Mouse (Mus musculus) G1E (cell line): ENCODE data around the gene Ttc26.

Experiments used
- CTCF ChIP-seq: IDR thresholded peaks from 2 replicates; pipeline ENCODE4 v1.5.1; 2012; ENCODE audit warnings: low read depth, low read length, inconsistent platforms, mixed read lengths
- GATA1 ChIP-seq: IDR thresholded peaks from 2 replicates; pipeline ENCODE4 v1.6.1; 2012; ENCODE audit warnings: borderline replicate concordance, low read length, inconsistent platforms, mixed read lengths
- GATA2 ChIP-seq: IDR thresholded peaks from 2 replicates; pipeline ENCODE4 v1.6.1; 2012; ENCODE audit warnings: low read depth, low read length, inconsistent platforms, borderline replicate concordance

DNA sequence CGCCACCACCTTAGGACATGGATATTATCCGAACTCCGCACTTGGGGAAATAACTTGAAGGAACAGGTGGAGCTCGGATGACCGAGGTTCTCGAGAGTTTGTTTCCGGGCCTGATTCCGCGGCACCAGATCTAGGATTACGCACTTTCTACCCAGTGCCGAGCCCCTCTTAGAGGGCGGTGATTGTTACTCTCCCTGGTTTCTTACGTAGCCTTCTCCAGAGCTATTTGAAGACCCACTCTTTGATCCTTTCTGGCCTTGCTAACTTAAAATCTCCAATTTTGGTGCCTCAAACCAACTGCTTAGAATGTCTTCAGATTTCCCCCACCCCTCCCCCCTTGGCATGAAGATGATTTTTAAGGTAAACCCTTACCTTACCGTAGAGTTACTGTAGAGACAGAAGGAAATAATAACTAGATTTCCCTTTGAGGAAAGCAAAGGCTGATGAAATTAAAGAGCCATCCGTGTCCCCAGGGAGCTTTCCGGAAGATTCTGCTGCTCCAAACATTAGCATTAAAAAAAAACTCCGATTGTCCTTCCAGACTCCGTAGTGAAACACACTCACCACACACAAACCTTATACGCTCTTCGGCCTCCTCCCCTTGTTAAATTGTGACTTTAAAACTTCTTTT is 26.4 kb upstream of the Ttc26 start:
- TF ChIP-seq GATA2, result no peak
- no peak for TF ChIP-seq CTCF
- TF ChIP-seq GATA1, result no peak
